Mouse (Mus musculus): ENCODE measurements around the gene Olfr606.
A peak's percentile ranks its signal among the peaks of the same experiment; 100 is the strongest.
"Not testable (repeated sequence)": the region's sequence is repeated elsewhere in the genome, so short reads cannot be mapped to it uniquely, and the experiment has no call there.

Gene Olfr606

DNA sequence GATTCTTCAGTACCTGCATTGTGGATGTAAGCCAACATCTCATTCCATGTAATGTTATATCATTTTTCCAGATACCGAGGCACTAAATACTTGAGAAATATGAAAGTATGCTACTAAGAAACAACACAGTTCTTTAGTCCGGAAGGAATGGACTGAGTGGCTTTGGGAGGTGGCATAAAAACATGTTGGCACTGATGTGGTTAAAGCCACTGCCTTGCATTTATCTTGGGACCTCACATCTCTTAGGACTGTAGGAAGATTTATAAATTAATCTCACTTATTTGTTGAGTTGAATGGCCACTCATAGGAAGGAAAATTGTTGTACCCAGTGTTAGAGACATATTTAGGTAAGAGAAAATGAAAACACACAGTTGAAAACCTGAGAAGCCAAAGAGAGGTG is at the start of gene Olfr606:
Olfr606 (plus strand) TSS at position 301 of the 400 bp plus-strand sequence.
- no peak for DNase-seq

DNA sequence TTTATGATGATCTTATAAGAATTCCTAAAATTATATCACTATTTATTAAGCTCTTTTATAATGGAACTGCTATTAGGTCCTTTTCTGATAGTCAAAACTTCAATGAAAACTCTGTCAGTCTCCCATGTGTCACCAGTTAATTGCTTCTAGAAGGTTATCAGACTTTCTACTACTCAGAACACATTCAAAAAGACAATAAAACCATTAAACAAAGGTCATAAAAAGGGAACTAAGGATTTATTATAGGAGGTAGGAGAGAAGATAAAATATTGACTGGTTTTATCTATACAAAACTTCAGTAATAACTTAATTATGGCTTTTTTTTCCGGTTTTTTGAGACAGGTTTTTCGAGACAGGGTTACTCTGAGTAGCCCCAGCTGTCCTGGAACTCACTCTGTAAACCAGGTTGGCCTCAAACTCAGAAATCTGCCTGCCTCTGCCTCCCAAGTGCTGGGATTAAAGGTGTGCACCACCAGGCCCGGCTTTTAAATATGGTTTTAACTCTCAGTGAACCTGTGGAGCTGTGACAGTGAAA is 42.3 kb upstream of the Olfr606 start:
- not testable (repeated sequence) for DNase-seq

- DNase-seq = not testable (repeated sequence)
Observed at GRCm38 (mm10) chr7:103414772-103415171, 34.1 kb upstream of the Olfr606 start, which contains the start of gene Usp17lc. Usp17lc (plus strand) TSS chr7:103415072.

DNA sequence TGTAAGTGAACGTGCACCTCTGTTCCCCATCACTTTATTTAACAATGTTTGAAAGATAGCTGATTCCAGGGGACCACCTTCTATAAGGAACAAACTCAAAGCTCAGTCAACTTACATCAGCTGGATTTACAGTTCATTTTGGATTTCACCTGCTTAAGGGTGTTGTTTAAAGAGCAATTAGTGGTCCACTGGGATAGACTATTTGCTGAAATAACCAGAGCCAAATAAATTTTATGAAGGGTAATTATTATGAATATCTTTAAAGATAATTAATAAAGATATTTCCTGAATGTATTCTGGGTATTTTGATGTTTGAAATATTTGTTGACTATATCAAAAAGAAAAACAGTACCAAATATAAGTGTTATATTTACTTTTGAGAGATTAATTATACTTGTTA is 3.5 kb upstream of the Olfr606 start, which contains the start of gene Olfr605:
Olfr605 (minus strand) TSS at position 101 of the 400 bp plus-strand sequence.
- DNase-seq = no peak

- DNase-seq = no peak
Observed at GRCm38 (mm10) chr7:103460590-103460989, 11.7 kb downstream of the Olfr606 start.

DNA sequence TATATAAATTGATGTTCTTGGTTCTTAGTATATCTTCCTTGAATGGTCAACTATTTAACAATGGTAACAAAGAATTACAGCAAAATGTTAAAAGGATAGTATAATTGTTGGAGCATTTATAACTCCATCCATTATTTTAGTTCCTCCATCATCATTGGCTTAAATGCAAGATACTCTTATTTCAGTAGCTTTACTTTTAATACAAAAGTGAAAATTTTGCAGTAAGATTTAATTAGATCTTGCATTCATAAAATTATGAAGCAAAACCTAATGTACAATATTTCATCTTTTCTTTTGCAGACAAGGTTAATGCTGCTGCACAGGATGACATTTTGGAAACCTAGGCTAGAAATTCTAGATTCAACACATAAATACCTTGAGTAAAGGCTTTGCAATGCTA is 20.7 kb downstream of the Olfr606 start, which contains the start of gene Olfr608:
Olfr608 (plus strand) TSS at position 301 of the 400 bp plus-strand sequence.
- no peak for DNase-seq

GRCm38 (mm10) chr7:103477106-103477505 is 28.3 kb downstream of the Olfr606 start:
- peak; percentile 52 for DNase-seq

- no peak for DNase-seq
Observed at GRCm38 (mm10) chr7:103497962-103498361, 49.1 kb downstream of the Olfr606 start, which contains the start of gene Olfr609. Olfr609 (minus strand) TSS chr7:103498062.
